Mouse (Mus musculus) urinary bladder, adult 18-20 months (tissue): ENCODE measurements around the gene Myo1d.

Source experiments
- DNase-seq, 2 experiments: peaks; one replicate each; pipeline ENCODE4 v3.0.0; 2022; ENCODE audit warnings: low spot score in 2 of 2, mixed read lengths in 2 of 2

Gene Myo1d

GRCm38 (mm10) chr11:80781535-80781934, 1.7 kb upstream of the Myo1d start:
- no peak for DNase-seq

GRCm38 (mm10) chr11:80778916-80779526, 804 bp downstream of the Myo1d start:
- no peak for DNase-seq

GRCm38 (mm10) chr11:80778157-80778556, 1.7 kb downstream of the Myo1d start:
- DNase-seq, result no peak

- DNase-seq, result no peak
Measured at GRCm38 (mm10) chr11:80777708-80778107, 2.1 kb downstream of the Myo1d start.

- no peak for DNase-seq
Measured at GRCm38 (mm10) chr11:80775535-80775934, 4.3 kb downstream of the Myo1d start.

GRCm38 (mm10) chr11:80772595-80773210, 7.1 kb downstream of the Myo1d start:
- DNase-seq, result no peak

- no peak for DNase-seq
Measured at GRCm38 (mm10) chr11:80771596-80772250, 8.1 kb downstream of the Myo1d start.

- no peak for DNase-seq
Measured at GRCm38 (mm10) chr11:80771186-80771585, 8.6 kb downstream of the Myo1d start.

- no peak for DNase-seq
Measured at GRCm38 (mm10) chr11:80767320-80767617, 12.6 kb downstream of the Myo1d start.

GRCm38 (mm10) chr11:80766472-80767319, 13.1 kb downstream of the Myo1d start:
- DNase-seq, result no peak

GRCm38 (mm10) chr11:80766068-80766467, 13.8 kb downstream of the Myo1d start:
- no peak for DNase-seq

- no peak for DNase-seq
Measured at GRCm38 (mm10) chr11:80762066-80762465, 17.8 kb downstream of the Myo1d start.

- no peak for DNase-seq
Measured at GRCm38 (mm10) chr11:80761285-80761974, 18.4 kb downstream of the Myo1d start.

- no peak for DNase-seq
Measured at GRCm38 (mm10) chr11:80759023-80759422, 20.8 kb downstream of the Myo1d start.

GRCm38 (mm10) chr11:80754201-80754600, 25.6 kb downstream of the Myo1d start:
- no peak for DNase-seq

- DNase-seq, result no peak
Measured at GRCm38 (mm10) chr11:80751168-80751567, 28.7 kb downstream of the Myo1d start.

- no peak for DNase-seq
Measured at GRCm38 (mm10) chr11:80749187-80749586, 30.6 kb downstream of the Myo1d start.

- no peak for DNase-seq
Measured at GRCm38 (mm10) chr11:80745426-80745825, 34.4 kb downstream of the Myo1d start.

- DNase-seq, result no peak
Measured at GRCm38 (mm10) chr11:80743823-80744410, 35.9 kb downstream of the Myo1d start.

GRCm38 (mm10) chr11:80742462-80742861, 37.4 kb downstream of the Myo1d start:
- no peak for DNase-seq

GRCm38 (mm10) chr11:80734771-80735170, 45.1 kb downstream of the Myo1d start:
- DNase-seq, result no peak
